Mouse (Mus musculus) thymus, adult 2 months (tissue): Measurements from ENCODE around the gene A030005K14Rik. TPM values are rescaled to one million over a fixed set of nuclear protein-coding genes. Genes with fewer than 3 reads are reported as not detected.

ENCODE experiments used
- DNase-seq: peaks from one replicate; pipeline ENCODE4 v3.0.0; 2021
- H3K27ac ChIP-seq: fragments of 200-500 bp; 2 replicates; pipeline ENCODE4 v1.5.1; 2012; ENCODE audit warnings: low read length, control low read depth; ENCODE audit not compliant: control insufficient read depth, insufficient read depth
- H3K27me3 ChIP-seq: fragments of 200-500 bp; 2 replicates; pipeline ENCODE4 v1.6.1; 2012; ENCODE audit warnings: mild to moderate bottlenecking, low read length, moderate library complexity, mixed read lengths; ENCODE audit not compliant: control insufficient read depth, insufficient read depth
- H3K36me3 ChIP-seq: fragments of 200-500 bp; 2 replicates; pipeline ENCODE4 v1.6.1; 2012; ENCODE audit warnings: mild to moderate bottlenecking, low read length, moderate library complexity; ENCODE audit not compliant: control insufficient read depth, insufficient read depth
- H3K4me1 ChIP-seq: fragments of 200-500 bp; replicated peaks from 2 replicates; pipeline ENCODE4 v1.6.1; 2012; ENCODE audit warnings: low read length; ENCODE audit not compliant: control insufficient read depth, insufficient read depth
- H3K4me3 ChIP-seq: fragments of 200-500 bp; 2 replicates; pipeline ENCODE4 v1.5.1; 2012; ENCODE audit warnings: mild to moderate bottlenecking, low read length, control low read depth, moderate library complexity; ENCODE audit not compliant: control insufficient read depth, insufficient read depth
- CTCF ChIP-seq: fragments of 200-500 bp; IDR thresholded peaks from 2 replicates; pipeline ENCODE4 v1.5.1; 2012; ENCODE audit warnings: mild to moderate bottlenecking, control low read depth, low read length, moderate library complexity, borderline replicate concordance; ENCODE audit not compliant: control insufficient read depth, poor library complexity, insufficient read depth; ENCODE audit errors: extremely low read depth
- POLR2A ChIP-seq: fragments of 200-500 bp; IDR thresholded peaks from 2 replicates; pipeline ENCODE4 v1.6.1; 2012; ENCODE audit warnings: mild to moderate bottlenecking, low read length, control low read depth, moderate library complexity; ENCODE audit not compliant: control insufficient read depth, poor library complexity, insufficient read depth; ENCODE audit errors: extremely low read depth
- WGBS: fragments of 180-500 bp; shearing (Covaris S2); methylation state at CpG from one replicate; pipeline ENCODE4 v1.1.7; 2018; 5-methylcytosine and 5-hydroxymethylcytosine counted together
- polyA plus RNA-seq: library from polyadenylated mRNA; depleted of rRNA; stranded (reverse); fragments of >200 nt; gene quantifications from 2 replicates; pipeline ENCODE4 v1.2.3, GENCODE M21; 2012; rRNA removed

Gene A030005K14Rik
- not detected in 2 replicates for polyA plus RNA-seq

GRCm38 (mm10) chr1:83059278-83059677 is at the start of gene A030005K14Rik:
Gene A030005K14Rik (minus strand): TSS chr1:83059378.
- H3K27ac ChIP-seq = no peak within 1 kb of the TSS
- 92% methylated on average over 9 of the region's 9 CpGs for WGBS
- H3K4me3 ChIP-seq = no peak within 1 kb of the TSS
- no peak for DNase-seq
- no peaks in the 10 kb centered on the region for H3K4me1 ChIP-seq
- H3K27me3 ChIP-seq = no peaks in the 10 kb centered on the region
- TF ChIP-seq POLR2A (no peak), CTCF (no peak)
- H3K36me3 ChIP-seq = no peaks in the 10 kb centered on the region

- Histone ChIP-seq H3K36me3 (no peaks in the 10 kb centered on the region), H3K27ac (no peak overlapping the region), H3K4me3 (no peak overlapping the region), H3K4me1 (no peaks in the 10 kb centered on the region), H3K27me3 (no peaks in the 10 kb centered on the region)
- DNase-seq = no peak
- TF ChIP-seq CTCF = no peak
- TF ChIP-seq POLR2A = no peak
- 89% methylated on average over 5 of the region's 5 CpGs for WGBS
Observed at GRCm38 (mm10) chr1:83107410-83107978, 48.3 kb upstream of the A030005K14Rik start.

GRCm38 (mm10) chr1:83105464-83105863 is 46.3 kb upstream of the A030005K14Rik start:
- H3K36me3 ChIP-seq = no peaks in the 10 kb centered on the region
- H3K4me1 ChIP-seq = no peaks in the 10 kb centered on the region
- no peaks in the 10 kb centered on the region for H3K27me3 ChIP-seq
- no peak overlapping the region for H3K27ac ChIP-seq
- no peak for DNase-seq
- no peak for TF ChIP-seq POLR2A
- TF ChIP-seq CTCF = no peak
- WGBS = 67% methylated on average over 1 of the region's 1 CpGs
- no peak overlapping the region for H3K4me3 ChIP-seq

GRCm38 (mm10) chr1:83101891-83102290 is 42.7 kb upstream of the A030005K14Rik start:
- DNase-seq = no peak
- Histone ChIP-seq H3K27ac (no peak overlapping the region), H3K27me3 (no peaks in the 10 kb centered on the region), H3K36me3 (no peaks in the 10 kb centered on the region), H3K4me1 (no peaks in the 10 kb centered on the region), H3K4me3 (no peak overlapping the region)
- TF ChIP-seq CTCF (no peak), POLR2A (no peak)
- 76% methylated on average over 3 of the region's 3 CpGs for WGBS

- 85% methylated on average over 7 of the region's 7 CpGs for WGBS
- TF ChIP-seq POLR2A = no peak
- no peak for TF ChIP-seq CTCF
- DNase-seq = no peak
Observed at GRCm38 (mm10) chr1:83099580-83100137, 40.5 kb upstream of the A030005K14Rik start.

GRCm38 (mm10) chr1:83099160-83099559 is 40.0 kb upstream of the A030005K14Rik start:
- H3K27me3 ChIP-seq = no peaks in the 10 kb centered on the region
- H3K27ac ChIP-seq = no peak overlapping the region
- H3K4me3 ChIP-seq = no peak overlapping the region
- H3K36me3 ChIP-seq = no peaks in the 10 kb centered on the region
- no peaks in the 10 kb centered on the region for H3K4me1 ChIP-seq
- no peak for DNase-seq
- TF ChIP-seq POLR2A = no peak
- TF ChIP-seq CTCF = no peak
- 92% methylated on average over 2 of the region's 2 CpGs for WGBS

More at GRCm38 (mm10) chr1:83099580-83100137, 40.5 kb upstream of the A030005K14Rik start:
- Histone ChIP-seq H3K27me3 (no peaks in the 10 kb centered on the region), H3K27ac (no peak overlapping the region), H3K36me3 (no peaks in the 10 kb centered on the region), H3K4me3 (no peak overlapping the region), H3K4me1 (no peaks in the 10 kb centered on the region)

- Histone ChIP-seq H3K4me1 (no peaks in the 10 kb centered on the region), H3K27ac (no peak overlapping the region), H3K4me3 (no peak overlapping the region), H3K36me3 (no peaks in the 10 kb centered on the region), H3K27me3 (no peaks in the 10 kb centered on the region)
- 79% methylated on average over 4 of the region's 4 CpGs for WGBS
- TF ChIP-seq CTCF (no peak), POLR2A (no peak)
- no peak for DNase-seq
Observed at GRCm38 (mm10) chr1:83096935-83097334, 37.8 kb upstream of the A030005K14Rik start.
